Mouse (Mus musculus) G1E (cell line): ENCODE results near the gene Pltp. TPM values are rescaled to one million over a fixed set of nuclear protein-coding genes. Genes with fewer than 3 reads are reported as not detected.
A peak's percentile ranks its signal among the peaks of the same experiment; 100 is the strongest.

Source experiments
- ATAC-seq: 2 replicates; pipeline ENCODE4 v1.8.0; 2016; ENCODE audit warnings: mild to moderate bottlenecking; ENCODE audit not compliant: insufficient number of reproducible peaks, poor library complexity, low FRiP score, severe bottlenecking; ENCODE audit errors: extremely low read depth
- DNase-seq: peaks from one replicate; pipeline ENCODE4 v3.0.0; 2012; ENCODE audit warnings: low spot score
- H3K27me3 ChIP-seq: 2 replicates; pipeline ENCODE4 v1.6.1; 2012; ENCODE audit warnings: mild to moderate bottlenecking, low read length, inconsistent platforms; ENCODE audit not compliant: insufficient read depth
- H3K36me3 ChIP-seq: replicated peaks from 2 replicates; pipeline ENCODE3; 2012; ENCODE audit warnings: mild to moderate bottlenecking, inconsistent platforms
- H3K4me1 ChIP-seq: 2 replicates; pipeline ENCODE4 v1.6.1; 2012; ENCODE audit warnings: low read depth, low read length, inconsistent platforms, mixed read lengths; ENCODE audit not compliant: insufficient read depth
- H3K4me3 ChIP-seq: 2 replicates; pipeline ENCODE4 v1.5.1; 2012; ENCODE audit warnings: low read depth, mild to moderate bottlenecking, inconsistent platforms, low read length, moderate library complexity, mixed read lengths
- H3K9me3 ChIP-seq: replicated peaks from 2 replicates; pipeline ENCODE4 v1.6.1; 2012; ENCODE audit warnings: inconsistent platforms
- CTCF ChIP-seq: IDR thresholded peaks from 2 replicates; pipeline ENCODE4 v1.5.1; 2012; ENCODE audit warnings: low read depth, low read length, inconsistent platforms, mixed read lengths
- GATA1 ChIP-seq: IDR thresholded peaks from 2 replicates; pipeline ENCODE4 v1.6.1; 2012; ENCODE audit warnings: borderline replicate concordance, low read length, inconsistent platforms, mixed read lengths
- GATA2 ChIP-seq: IDR thresholded peaks from 2 replicates; pipeline ENCODE4 v1.6.1; 2012; ENCODE audit warnings: low read depth, low read length, inconsistent platforms, borderline replicate concordance
- POLR2AphosphoS5 ChIP-seq: IDR thresholded peaks from 2 replicates; pipeline ENCODE4 v1.6.1; 2012; ENCODE audit warnings: low read depth, low read length, inconsistent platforms; ENCODE audit not compliant: insufficient replicate concordance
- TAL1 ChIP-seq: conservative IDR thresholded peaks from 2 replicates; pipeline ENCODE4 v1.6.1; 2012; ENCODE audit warnings: low read depth, low read length, inconsistent platforms, mixed read lengths
- polyA plus RNA-seq: library from polyadenylated mRNA; stranded (reverse); fragments of >175 nt; gene quantifications from 2 replicates; pipeline ENCODE4 v1.2.3, GENCODE M21; 2012
- total RNA-seq, 2 experiments: library from RNA; stranded (forward) in 1 of 2; stranded (reverse) in 1 of 2; fragments of 200-1000 nt in 1 of 2; fragments of >200 nt in 1 of 2; fragmentation: Nextera tagmentation in 1 of 2; gene quantifications; 2 replicates each; pipeline ENCODE4 v1.2.3; 2014 to 2017

Pltp gene
- total and polyA plus RNA-seq, 3 experiments: not detected

- TF ChIP-seq GATA2: no peak
- Histone ChIP-seq H3K27me3 (no peaks in the 10 kb centered on the region; the same call in 1 of the 2 replicates), H3K4me3 (no peak overlapping the region), H3K4me1 (peaks cover 18% of the 10 kb centered on the region), H3K9me3 (no peaks in the 10 kb centered on the region), H3K36me3 (peaks cover 100% of the 10 kb centered on the region)
- no peak for ATAC-seq
- no peak for DNase-seq
Observed at GRCm38 (mm10) chr2:164898008-164898407, 40.5 kb upstream of the Pltp start.

GRCm38 (mm10) chr2:164895885-164896284 is 38.4 kb upstream of the Pltp start:
- ATAC-seq (no peak), DNase-seq (no peak)
- H3K27me3 ChIP-seq: no peaks in the 10 kb centered on the region
- H3K4me3 ChIP-seq: no peak overlapping the region
- H3K4me1 ChIP-seq: peaks cover 14% of the 10 kb centered on the region
- H3K9me3 ChIP-seq: no peaks in the 10 kb centered on the region
- peaks cover 100% of the 10 kb centered on the region for H3K36me3 ChIP-seq
- no peak for TF ChIP-seq CTCF
- TF ChIP-seq GATA1: no peak
- TF ChIP-seq GATA2: no peak
- no peak for TF ChIP-seq TAL1
- TF ChIP-seq POLR2AphosphoS5: no peak

- TF ChIP-seq GATA2: no peak
- TF ChIP-seq TAL1: no peak
- TF ChIP-seq GATA1: no peak
- no peak for TF ChIP-seq POLR2AphosphoS5
- no peak for TF ChIP-seq CTCF
- DNase-seq: no peak
- Histone ChIP-seq H3K36me3 (peaks cover 100% of the 10 kb centered on the region), H3K9me3 (no peaks in the 10 kb centered on the region), H3K27me3 (no peaks in the 10 kb centered on the region), H3K4me1 (peaks cover 27% of the 10 kb centered on the region), H3K4me3 (no peak overlapping the region)
- ATAC-seq: no peak
Observed at GRCm38 (mm10) chr2:164894644-164895043, 37.1 kb upstream of the Pltp start.

DNA sequence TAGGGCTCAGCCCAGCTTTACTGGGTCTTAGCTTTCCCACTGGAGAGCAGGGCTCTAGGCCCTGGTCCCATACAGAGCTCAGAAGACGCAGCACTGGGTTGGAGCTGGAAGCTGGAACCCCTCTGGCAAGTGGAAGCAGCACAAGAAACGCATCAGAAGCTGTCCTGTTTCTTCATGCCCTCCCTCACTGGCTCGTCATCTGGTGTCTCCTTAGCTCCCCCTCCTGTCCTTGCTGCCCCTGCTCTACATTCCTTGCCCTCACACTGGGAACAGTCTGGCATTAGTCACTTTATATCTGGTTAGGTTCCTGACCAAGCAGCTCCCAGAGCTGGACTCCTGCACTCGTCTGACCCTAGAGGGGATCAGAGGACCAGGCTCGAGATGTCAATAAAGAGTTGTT is 36.5 kb upstream of the Pltp start:
- ATAC-seq: no peak
- no peak overlapping the region for H3K4me3 ChIP-seq
- peaks cover 33% of the 10 kb centered on the region for H3K4me1 ChIP-seq
- H3K27me3 ChIP-seq: no peaks in the 10 kb centered on the region
- no peak for DNase-seq
- TF ChIP-seq POLR2AphosphoS5: no peak
- no peak for TF ChIP-seq TAL1
- no peak for TF ChIP-seq CTCF
- TF ChIP-seq GATA2: no peak
- peaks cover 100% of the 10 kb centered on the region for H3K36me3 ChIP-seq
- H3K9me3 ChIP-seq: no peaks in the 10 kb centered on the region

GRCm38 (mm10) chr2:164892696-164893216 is 35.2 kb upstream of the Pltp start:
- Histone ChIP-seq H3K4me1 (peaks cover 32% of the 10 kb centered on the region), H3K9me3 (no peaks in the 10 kb centered on the region), H3K27me3 (no peaks in the 10 kb centered on the region), H3K4me3 (no peak overlapping the region), H3K36me3 (peaks cover 100% of the 10 kb centered on the region)
- TF ChIP-seq POLR2AphosphoS5 (0 out of 2 replicates have a peak, but pooled peaks have one; percentile 5), GATA1 (no peak)
- no peak for DNase-seq
- ATAC-seq: no peak

GRCm38 (mm10) chr2:164891908-164892695 is 34.6 kb upstream of the Pltp start:
- ATAC-seq (no peak), DNase-seq (no peak)
- no peaks in the 10 kb centered on the region for H3K27me3 ChIP-seq
- TF ChIP-seq TAL1 (no peak), GATA2 (no peak), GATA1 (no peak), CTCF (no peak), POLR2AphosphoS5 (0 out of 2 replicates have a peak, but pooled peaks have one; percentile 14)
- H3K36me3 ChIP-seq: peaks cover 100% of the 10 kb centered on the region
- H3K4me3 ChIP-seq: no peak overlapping the region
- H3K4me1 ChIP-seq: peaks cover 31% of the 10 kb centered on the region
- no peaks in the 10 kb centered on the region for H3K9me3 ChIP-seq
